Mouse (Mus musculus): ENCODE data around the gene Magi1. TPM values are rescaled to one million over a fixed set of nuclear protein-coding genes. Genes with fewer than 3 reads are reported as not detected.

Gene Magi1
- total RNA-seq, 2 experiments from 2014 or later: 27.2 to 29.0 TPM

GRCm38 (mm10) chr6:94163325-94163995 is 120.3 kb downstream of the Magi1 start:
- DNase-seq (ENCODE audit: low spot score in 2 of 2): no peak

- DNase-seq (ENCODE audit: low spot score in 2 of 2): no peak
Measured at GRCm38 (mm10) chr6:94162918-94163317, 120.8 kb downstream of the Magi1 start.

DNA sequence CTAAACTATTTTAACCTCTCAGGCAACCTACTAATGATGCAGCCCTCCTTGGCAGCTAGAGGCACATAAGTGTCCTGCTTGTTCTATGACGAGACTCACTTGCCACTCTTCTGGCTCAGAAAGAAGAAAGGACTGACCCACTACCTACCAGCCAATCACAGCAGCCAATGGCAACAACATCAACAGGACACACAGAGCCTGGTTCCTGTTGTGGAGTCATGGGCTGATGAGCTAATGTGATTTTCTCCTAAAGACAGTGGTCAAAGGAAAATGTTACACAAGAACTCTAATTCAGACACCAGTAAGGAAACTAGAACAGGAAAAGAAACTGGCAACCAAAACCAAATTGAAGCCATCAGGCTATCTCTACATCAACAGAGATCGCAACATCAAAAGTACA is 124.5 kb downstream of the Magi1 start:
- DNase-seq (ENCODE audit: low spot score in 2 of 2): no peak

DNA sequence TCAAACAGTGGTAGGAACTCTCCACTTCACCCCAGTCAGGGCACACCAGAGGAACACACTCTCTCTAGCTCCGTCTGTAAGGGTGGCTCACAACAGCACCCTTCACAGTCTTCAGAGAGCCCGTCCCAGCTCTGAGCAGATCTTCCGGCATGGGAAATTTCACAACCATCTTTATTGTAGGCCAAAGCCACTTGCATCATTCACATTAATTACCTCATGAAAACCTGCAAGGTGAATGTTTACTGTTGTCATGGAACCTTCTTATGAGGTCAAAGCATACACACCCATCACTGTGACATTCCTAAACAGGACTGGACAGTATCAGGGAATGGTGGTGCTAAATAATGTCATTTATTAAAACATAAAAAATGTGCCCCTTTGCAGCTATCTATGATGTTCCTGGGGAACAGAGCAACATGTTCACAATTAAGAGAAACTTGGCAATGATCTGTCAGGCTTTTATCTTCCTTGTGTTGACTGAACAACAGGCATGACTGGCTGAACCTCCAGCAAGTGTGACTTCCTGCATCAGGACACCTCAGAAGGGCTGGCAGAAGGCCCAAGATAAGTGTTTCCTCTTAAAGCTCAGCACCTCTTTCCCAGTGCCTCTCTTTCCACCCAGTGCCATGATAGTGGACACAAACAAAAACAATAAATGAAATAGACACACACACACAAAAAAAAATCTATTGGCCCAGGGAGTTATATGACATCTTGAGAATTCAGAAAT is 125.4 kb downstream of the Magi1 start:
- no peak for DNase-seq (ENCODE audit: low spot score in 2 of 2)

DNA sequence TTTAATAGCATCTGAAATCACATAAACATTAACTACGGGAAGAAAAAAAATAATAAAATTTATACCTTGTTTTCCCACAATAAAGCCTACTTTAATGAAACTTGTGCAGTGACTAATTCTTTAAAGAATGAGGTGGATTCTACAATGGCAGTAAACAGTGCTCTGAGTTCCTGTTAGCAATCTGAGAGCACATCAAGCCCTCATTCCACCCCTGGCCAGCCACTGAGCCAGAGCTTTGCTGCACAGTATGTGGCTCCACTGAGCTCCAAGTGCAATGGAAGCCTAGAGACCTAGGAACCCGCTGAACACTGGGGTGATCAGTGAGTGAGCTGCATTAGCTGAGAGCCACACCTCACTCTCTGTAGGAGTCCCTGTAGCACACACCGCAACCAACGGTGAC is 127.7 kb downstream of the Magi1 start:
- DNase-seq (ENCODE audit: low spot score in 2 of 2): no peak

- no peak for DNase-seq (ENCODE audit: low spot score in 2 of 2)
Measured at GRCm38 (mm10) chr6:94154854-94155601, 128.7 kb downstream of the Magi1 start.

DNA sequence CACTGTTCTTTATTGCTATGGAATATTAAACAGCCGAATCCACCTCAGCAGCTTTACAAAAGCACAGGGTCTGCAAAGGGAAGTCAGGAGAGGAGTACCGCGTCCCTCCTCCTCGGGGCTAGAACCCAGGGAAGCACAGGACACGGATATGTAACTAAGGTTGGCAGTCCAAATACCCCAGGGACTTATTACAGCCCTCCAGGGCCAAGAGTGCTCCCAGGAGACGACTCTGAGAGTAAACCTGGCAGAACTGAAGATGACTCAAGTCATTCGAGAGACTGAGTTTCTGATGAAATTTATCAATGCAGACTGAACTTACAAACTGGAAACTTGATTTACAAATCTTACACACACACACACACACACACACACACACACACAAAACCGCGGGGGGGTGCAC is 130.8 kb downstream of the Magi1 start:
- no peak for DNase-seq (ENCODE audit: low spot score in 2 of 2)

DNA sequence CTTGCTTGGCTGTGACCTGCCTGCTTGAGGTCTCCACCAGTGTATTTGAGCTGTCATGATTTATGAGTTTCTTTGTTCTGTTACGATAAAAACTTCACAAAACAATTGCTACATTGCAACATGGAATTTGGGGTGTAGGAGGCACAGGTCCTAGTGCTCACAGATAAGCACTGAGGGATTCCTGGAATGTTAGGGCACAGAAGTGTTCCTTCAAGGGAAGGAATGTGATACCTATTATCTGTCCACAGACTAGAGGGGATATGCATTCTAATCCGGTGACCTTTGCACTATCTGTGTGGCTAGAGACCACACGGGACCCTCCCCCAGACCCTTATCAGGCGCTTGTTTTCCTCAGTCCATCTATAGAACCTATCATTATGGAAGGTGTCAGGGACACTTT is 132.8 kb downstream of the Magi1 start:
- DNase-seq (ENCODE audit: low spot score in 2 of 2): no peak

GRCm38 (mm10) chr6:94149800-94150199 is 133.9 kb downstream of the Magi1 start:
- DNase-seq (ENCODE audit: low spot score in 2 of 2): no peak

GRCm38 (mm10) chr6:94146206-94146493 is 137.6 kb downstream of the Magi1 start:
- no peak for DNase-seq (ENCODE audit: low spot score in 2 of 2)

GRCm38 (mm10) chr6:94145430-94146205 is 138.1 kb downstream of the Magi1 start:
- no peak for DNase-seq (ENCODE audit: low spot score in 2 of 2)

DNA sequence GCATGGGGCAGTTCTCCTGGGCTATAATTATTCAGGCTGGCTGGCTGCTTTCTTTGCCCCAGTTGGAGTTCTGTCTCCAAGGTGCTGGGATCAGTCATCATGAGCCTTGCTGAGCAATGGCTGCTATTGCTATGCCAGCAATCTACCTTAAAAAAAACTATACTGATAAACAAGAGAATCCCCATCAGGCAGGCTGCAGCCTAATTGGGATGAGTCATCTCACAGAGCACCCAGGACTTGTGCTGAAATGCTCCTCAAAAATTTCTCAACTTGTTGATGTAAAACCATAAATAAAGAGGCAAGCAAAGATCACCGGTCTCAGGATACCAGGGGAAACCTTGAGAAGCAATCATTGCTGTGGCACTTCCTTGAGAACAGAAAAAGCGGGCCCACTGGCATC is 141.2 kb downstream of the Magi1 start:
- no peak for DNase-seq (ENCODE audit: low spot score in 2 of 2)

DNA sequence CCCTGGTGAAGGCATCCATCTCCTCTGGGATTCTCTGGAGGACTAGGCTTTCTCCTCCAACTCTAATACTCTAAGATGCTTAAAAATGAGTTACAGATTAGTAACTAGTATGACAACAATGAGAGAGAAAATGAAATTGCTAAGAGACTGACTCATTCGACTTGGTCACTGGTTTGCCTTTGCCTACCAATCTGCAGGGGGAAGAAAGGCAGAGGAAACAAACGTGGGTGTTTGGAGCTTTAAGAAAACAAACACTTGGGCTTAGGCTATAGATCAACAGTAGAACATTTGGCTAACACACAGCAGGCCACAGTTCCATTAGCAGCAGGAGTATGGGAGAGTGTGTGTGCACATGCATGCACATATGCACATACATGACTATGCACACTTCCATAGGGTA is 142.2 kb downstream of the Magi1 start:
- DNase-seq (ENCODE audit: low spot score in 2 of 2): no peak

GRCm38 (mm10) chr6:94139952-94140414 is 143.7 kb downstream of the Magi1 start:
- DNase-seq (ENCODE audit: low spot score in 2 of 2): no peak

DNA sequence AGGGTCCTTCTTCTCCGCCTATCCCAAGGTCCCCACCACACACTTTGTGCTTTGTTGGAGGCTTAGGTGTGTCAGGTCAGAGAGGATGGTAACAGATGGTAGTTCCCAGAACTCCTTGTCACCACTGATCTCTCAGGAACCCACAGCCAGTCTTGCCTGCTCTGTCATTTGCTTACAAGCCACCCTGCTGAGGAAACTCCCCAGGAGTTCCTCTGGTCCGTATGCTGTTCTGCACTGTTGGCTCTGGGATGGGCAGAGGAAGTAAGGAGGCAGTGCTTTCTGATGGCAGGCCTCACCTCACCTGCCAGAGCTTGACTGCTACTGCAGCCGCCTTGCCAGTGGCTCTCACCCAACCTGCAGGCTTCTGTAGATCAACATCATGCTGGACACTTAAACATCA is 147.0 kb downstream of the Magi1 start:
- DNase-seq (ENCODE audit: low spot score in 2 of 2): no peak

DNA sequence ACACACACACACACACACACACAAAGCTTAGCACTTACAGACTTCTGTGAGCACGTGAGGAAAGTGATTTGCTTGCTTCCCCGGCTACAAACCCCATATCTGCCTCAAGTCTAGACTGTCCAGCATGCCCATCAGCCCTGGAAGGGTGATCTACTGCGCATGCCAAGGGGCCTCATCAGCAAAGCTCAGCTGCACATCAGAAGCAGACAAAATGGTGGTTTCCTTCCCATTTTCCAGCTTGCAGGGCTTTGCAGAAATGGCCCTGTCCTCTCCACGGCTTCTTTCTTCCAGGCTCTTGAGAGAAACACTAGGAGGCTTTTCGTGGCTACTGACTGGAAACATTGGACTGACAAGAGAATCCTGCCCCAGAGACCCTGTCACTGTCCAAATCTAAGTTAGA is 149.6 kb downstream of the Magi1 start:
- DNase-seq (ENCODE audit: low spot score in 2 of 2): no peak

GRCm38 (mm10) chr6:94131999-94132398 is 151.7 kb downstream of the Magi1 start:
- no peak for DNase-seq (ENCODE audit: low spot score in 2 of 2)

DNA sequence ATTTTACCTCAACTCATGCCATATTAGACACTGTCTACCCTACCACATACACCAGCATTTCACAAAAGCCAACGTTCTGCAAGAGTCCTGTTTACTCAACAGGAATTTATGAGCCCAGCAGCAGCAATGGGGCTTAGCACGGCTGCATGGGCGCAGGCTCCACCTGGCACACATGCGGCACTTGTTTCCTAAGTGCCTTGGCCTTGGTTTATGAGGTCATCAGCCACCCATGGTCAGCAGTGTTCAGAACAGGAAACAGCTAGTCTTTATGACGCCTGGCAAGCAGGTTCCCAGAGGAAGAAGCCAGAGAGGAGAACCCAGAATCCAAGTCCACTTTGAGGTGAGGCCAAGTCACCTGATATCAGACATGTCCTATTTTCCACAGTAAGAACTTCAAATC is 153.3 kb downstream of the Magi1 start:
- DNase-seq (ENCODE audit: low spot score in 2 of 2): no peak

- DNase-seq (ENCODE audit: low spot score in 2 of 2): no peak
Measured at GRCm38 (mm10) chr6:94126763-94127162, 157.0 kb downstream of the Magi1 start.

DNA sequence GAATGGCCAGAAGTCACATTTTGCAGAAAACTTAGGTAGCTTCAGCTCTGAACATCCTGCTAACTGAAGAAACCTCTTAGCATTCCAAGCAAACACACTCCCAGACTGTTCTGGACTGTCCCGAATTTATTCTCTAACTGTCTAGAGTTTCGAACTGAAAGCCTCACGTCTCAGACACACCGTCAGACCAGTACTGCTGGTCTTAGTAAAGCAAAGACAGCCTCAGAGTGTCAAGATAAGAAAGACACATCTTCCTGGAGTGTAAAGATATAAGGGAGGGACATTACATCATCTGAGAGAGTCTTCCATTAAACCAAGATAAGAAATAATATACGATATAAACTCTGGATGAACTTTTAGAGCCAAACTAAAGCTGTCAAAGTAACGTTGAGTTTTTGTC is 158.6 kb downstream of the Magi1 start:
- no peak for DNase-seq (ENCODE audit: low spot score in 2 of 2)

DNA sequence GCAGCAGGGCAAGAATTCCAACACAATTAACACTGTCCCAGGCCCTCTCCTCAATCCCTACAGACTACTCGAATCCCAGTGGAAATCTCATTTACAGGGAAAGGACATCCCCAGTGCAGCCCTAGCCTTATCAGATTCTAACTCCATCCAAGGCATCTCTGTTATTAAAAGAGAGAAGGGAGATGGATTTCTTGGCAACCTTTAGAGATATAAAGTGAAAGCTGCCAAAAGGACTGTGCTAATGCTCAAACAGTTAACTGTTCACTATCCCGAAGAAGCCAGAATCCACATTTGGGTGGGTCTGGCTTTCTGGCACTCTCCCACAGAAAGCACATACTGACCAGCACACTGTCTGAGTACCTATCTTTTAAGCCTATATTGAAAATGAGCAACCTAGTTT is 159.4 kb downstream of the Magi1 start:
- DNase-seq (ENCODE audit: low spot score in 2 of 2): no peak
